Mouse (Mus musculus) kidney, postnatal 25 days (tissue): ENCODE measurements at regions not wholly inside any gene's neighbourhood (a gene's known extent, or its start where the extent isn't known, plus 50 kb on each side); places are given as distances from the start of the nearest gene placed in this dataset.
A peak's percentile ranks its signal among the peaks of the same experiment; 100 is the strongest.

Source experiments
- DNase-seq, 2 experiments: peaks; one replicate each; pipeline ENCODE4 v3.0.0; 2021; ENCODE audit warnings: mixed read lengths in 2 of 2

- DNase-seq = peak in 1 of 2 experiments; percentile 25
Observed at GRCm38 (mm10) chr13:87247731-87248130, 1201.0 kb upstream of the Cox7c start.
